ENCODE assay signal across 9 mouse cellular contexts in genomic region chr14:59715695-59716442, GRCm38 (mm10).
DNase-seq lines count a peak whose midpoint lies in the region.
"Had no signal": no experiment of that assay in that cellular context is flagged by ENCODE, and none has a peak within 500 bp of the region (broad histone marks: within the 10 kb centered on the region; RNA-seq: fewer than 3 reads in every experiment).

No protein-coding gene starts in this region.

- DNase-seq in heart, adult 11 months: peak; percentile 63
- DNase-seq in heart, adult 18-20 months: no peak
- DNase-seq in right cerebral cortex, postnatal 10 days (ENCODE audit: low spot score in 2 of 2): peak; percentile 55 to 71
- no peak for DNase-seq in right cerebral cortex, postnatal 25 days
- peak; percentile 23 for DNase-seq in lung, postnatal 14 days
- no peak for DNase-seq in spleen, postnatal 4 days (ENCODE audit: low spot score in 2 of 2)
- no peak for DNase-seq in Muller cell, postnatal 12 days (ENCODE audit: inconsistent ontology term)
- no peak for DNase-seq in spleen, adult 18-20 months
- DNase-seq: cerebellum, postnatal 36 days had no signal

Comparison
In these comparisons a context has a peak if more than half of its experiments do, and no peak if none do; other contexts are left out.
1. DNase-seq: peak in heart, adult 11 months (single experiment), right cerebral cortex, postnatal 10 days (2 of 2) and lung, postnatal 14 days (single experiment); none in heart, adult 18-20 months (0 of 2), right cerebral cortex, postnatal 25 days (single experiment), spleen, postnatal 4 days (0 of 2), Muller cell, postnatal 12 days (single experiment) and spleen, adult 18-20 months (0 of 2).